Mouse (Mus musculus): ENCODE measurements around the gene Il9. TPM values are rescaled to one million over a fixed set of nuclear protein-coding genes. Genes with fewer than 3 reads are reported as not detected.
A peak's percentile ranks its signal among the peaks of the same experiment; 100 is the strongest.

Gene Il9
- polyA plus RNA-seq, 1 experiment from 2014 or later: not detected

DNA sequence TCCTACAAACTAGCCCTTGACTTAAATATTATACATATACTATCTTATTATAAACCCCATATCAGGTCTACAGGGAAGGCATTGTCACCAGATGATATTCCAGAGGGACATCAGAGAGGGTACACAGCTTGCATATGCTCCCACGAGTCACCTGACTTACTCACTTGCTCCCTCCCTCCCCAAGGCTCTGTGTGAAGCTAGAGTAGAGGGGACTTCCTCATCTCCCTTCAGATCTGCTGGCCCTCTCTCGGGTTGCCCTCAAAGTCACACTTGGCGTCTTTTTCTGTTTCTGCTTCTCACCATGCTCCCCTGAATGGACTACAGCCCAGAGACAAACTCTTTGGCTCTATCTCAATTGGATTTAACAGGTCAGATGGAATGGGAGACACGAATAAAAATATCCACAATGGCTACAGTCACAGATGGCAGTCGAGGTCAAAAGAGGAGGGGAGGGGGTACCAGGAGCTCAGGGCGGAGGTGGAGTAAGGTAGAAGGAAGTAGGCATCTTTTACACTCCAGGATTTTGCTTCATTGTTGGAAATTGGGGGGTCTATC, 19.9 kb upstream of the Il9 start:
- Histone ChIP-seq H3K4me3 (no peak overlapping the region), H3K9me3 (no peaks in the 10 kb centered on the region), H3K4me1 (replicated peaks) (no peaks in the 10 kb centered on the region), H3K36me3 (no peaks in the 10 kb centered on the region), H3K27me3 (ENCODE audit: insufficient read depth, poor library complexity, severe bottlenecking) (no peaks in the 10 kb centered on the region), H3K27ac (no peak overlapping the region)
- WGBS: 76% methylated on average over 6 of the region's 6 CpGs
- no peak for DNase-seq (ENCODE audit: low spot score)

DNA sequence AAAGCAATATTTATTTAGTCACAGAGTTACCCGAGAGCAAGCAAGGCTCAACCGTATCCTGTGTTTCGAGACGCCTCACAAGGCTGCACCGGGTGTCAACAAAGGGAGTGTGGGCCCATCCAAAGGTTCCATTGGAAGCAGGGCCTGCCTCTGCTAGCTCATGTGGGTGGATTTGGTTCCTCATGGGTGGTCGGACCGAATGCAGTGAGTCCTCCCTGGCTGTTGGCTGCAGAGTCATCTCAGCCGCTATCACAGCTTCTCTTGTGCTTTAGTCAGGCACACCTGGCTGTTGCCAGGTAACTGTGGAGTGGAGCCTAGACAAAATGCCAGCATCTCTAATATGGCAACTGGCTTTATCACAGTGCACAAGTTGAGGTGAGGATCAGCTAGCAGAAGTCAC, 18.6 kb upstream of the Il9 start:
- Histone ChIP-seq H3K27ac (no peak overlapping the region), H3K4me3 (no peak overlapping the region), H3K27me3 (ENCODE audit: insufficient read depth, poor library complexity, severe bottlenecking) (no peaks in the 10 kb centered on the region), H3K4me1 (replicated peaks) (no peaks in the 10 kb centered on the region), H3K36me3 (no peaks in the 10 kb centered on the region), H3K9me3 (no peaks in the 10 kb centered on the region)
- no peak for DNase-seq (ENCODE audit: low spot score)
- WGBS: 86% methylated on average over 8 of the region's 8 CpGs

- Histone ChIP-seq H3K9me3 (no peaks in the 10 kb centered on the region), H3K27ac (no peak overlapping the region), H3K27me3 (ENCODE audit: insufficient read depth, poor library complexity, severe bottlenecking) (no peaks in the 10 kb centered on the region), H3K36me3 (no peaks in the 10 kb centered on the region), H3K4me1 (replicated peaks) (no peaks in the 10 kb centered on the region), H3K4me3 (no peak overlapping the region)
- no peak for DNase-seq (ENCODE audit: low spot score)
- WGBS: 73% methylated on average over 3 of the region's 3 CpGs
Measured at GRCm38 (mm10) chr13:56500132-56500531, 18.1 kb upstream of the Il9 start.

GRCm38 (mm10) chr13:56494440-56494839, 12.4 kb upstream of the Il9 start:
- no peaks in the 10 kb centered on the region for H3K27me3 ChIP-seq (ENCODE audit: insufficient read depth, poor library complexity, severe bottlenecking)
- H3K4me1 ChIP-seq (replicated peaks): no peaks in the 10 kb centered on the region
- no peak overlapping the region for H3K4me3 ChIP-seq
- no peaks in the 10 kb centered on the region for H3K36me3 ChIP-seq
- 49% methylated on average over 3 of the region's 3 CpGs for WGBS
- DNase-seq (ENCODE audit: low spot score): no peak
- 0 out of 2 replicates have a peak, but pooled peaks cover 2% of the 10 kb centered on the region for H3K9me3 ChIP-seq
- no peak overlapping the region for H3K27ac ChIP-seq

GRCm38 (mm10) chr13:56488012-56488411, 6.0 kb upstream of the Il9 start:
- Histone ChIP-seq H3K27ac (no peak overlapping the region), H3K4me3 (no peak overlapping the region), H3K36me3 (no peaks in the 10 kb centered on the region), H3K4me1 (replicated peaks) (no peaks in the 10 kb centered on the region), H3K27me3 (ENCODE audit: insufficient read depth, poor library complexity, severe bottlenecking) (no peaks in the 10 kb centered on the region), H3K9me3 (0 out of 2 replicates have a peak, but pooled peaks cover 2% of the 10 kb centered on the region)
- DNase-seq (ENCODE audit: low spot score): no peak
- 78% methylated on average over 5 of the region's 5 CpGs for WGBS

DNA sequence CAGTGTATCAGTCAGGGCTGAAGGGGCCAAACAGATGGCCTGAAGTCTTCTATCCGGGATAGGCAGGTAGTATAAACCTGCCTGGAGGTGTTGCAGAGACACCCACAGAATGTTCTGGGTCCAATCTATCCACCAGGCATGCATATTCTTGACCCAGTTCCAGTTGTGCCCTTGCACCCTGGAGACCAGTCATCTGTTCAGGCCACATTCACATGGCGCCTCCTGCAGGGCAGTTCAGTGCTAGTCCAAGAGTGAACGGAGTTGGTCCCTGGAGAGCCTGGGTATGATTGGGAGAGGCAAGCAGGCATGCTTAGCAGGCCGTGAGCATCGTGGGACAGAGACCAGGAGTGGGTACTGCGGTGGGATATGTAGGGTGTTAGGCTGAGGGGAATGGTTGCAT, 4.0 kb downstream of the Il9 start:
- DNase-seq (ENCODE audit: low spot score): no peak
- Histone ChIP-seq H3K4me1 (replicated peaks) (peaks cover 15% of the 10 kb centered on the region), H3K27me3 (ENCODE audit: insufficient read depth, poor library complexity, severe bottlenecking) (0 out of 2 replicates have a peak, but pooled peaks cover 4% of the 10 kb centered on the region), H3K36me3 (no peaks in the 10 kb centered on the region), H3K4me3 (no peak overlapping the region), H3K9me3 (no peaks in the 10 kb centered on the region), H3K27ac (no peak overlapping the region)
- WGBS: 78% methylated on average over 6 of the region's 6 CpGs

- no peak overlapping the region for H3K4me3 ChIP-seq
- no peaks in the 10 kb centered on the region for H3K9me3 ChIP-seq
- H3K27me3 ChIP-seq (ENCODE audit: insufficient read depth, poor library complexity, severe bottlenecking): 0 out of 2 replicates have a peak, but pooled peaks cover 4% of the 10 kb centered on the region
- no peak for DNase-seq (ENCODE audit: low spot score)
- H3K36me3 ChIP-seq: no peaks in the 10 kb centered on the region
- H3K27ac ChIP-seq: no peak overlapping the region
- WGBS: 58% methylated on average over 6 of the region's 6 CpGs
- peaks cover 15% of the 10 kb centered on the region for H3K4me1 ChIP-seq (replicated peaks)
Measured at GRCm38 (mm10) chr13:56477271-56477670, 4.8 kb downstream of the Il9 start.

DNA sequence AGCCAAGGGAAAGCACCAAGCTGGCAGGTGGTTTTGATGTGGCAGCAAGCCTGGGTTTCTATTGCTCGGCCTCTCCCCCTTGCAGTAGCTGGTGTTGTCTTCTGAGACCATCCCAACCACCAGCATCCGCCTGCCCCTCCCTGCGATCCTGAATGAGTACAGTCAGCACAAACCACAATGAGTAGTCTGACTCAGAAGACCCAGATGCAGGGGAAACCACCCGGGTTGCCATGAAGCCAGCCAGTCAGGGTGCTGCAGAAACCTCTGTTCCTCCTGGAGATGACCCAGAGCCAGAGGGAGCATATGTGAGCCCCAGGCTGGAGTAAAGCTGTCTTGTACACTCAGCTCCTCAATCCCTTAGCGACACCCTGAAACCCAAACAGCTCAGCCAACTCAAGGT, 5.3 kb downstream of the Il9 start:
- no peak overlapping the region; the same call in 1 of the 2 replicates for H3K27ac ChIP-seq
- WGBS: 76% methylated on average over 5 of the region's 5 CpGs
- peaks cover 15% of the 10 kb centered on the region for H3K4me1 ChIP-seq (replicated peaks)
- H3K36me3 ChIP-seq: no peaks in the 10 kb centered on the region
- H3K4me3 ChIP-seq: no peak overlapping the region
- no peaks in the 10 kb centered on the region for H3K9me3 ChIP-seq
- DNase-seq (ENCODE audit: low spot score): no peak
- H3K27me3 ChIP-seq (ENCODE audit: insufficient read depth, poor library complexity, severe bottlenecking): 0 out of 2 replicates have a peak, but pooled peaks cover 4% of the 10 kb centered on the region

- 39% methylated on average over 4 of the region's 4 CpGs for WGBS
- Histone ChIP-seq H3K4me3 (no peak overlapping the region), H3K27me3 (ENCODE audit: insufficient read depth, poor library complexity, severe bottlenecking) (peaks cover 4% of the 10 kb centered on the region), H3K4me1 (replicated peaks) (peaks cover 21% of the 10 kb centered on the region), H3K9me3 (no peaks in the 10 kb centered on the region), H3K27ac (no peak overlapping the region), H3K36me3 (no peaks in the 10 kb centered on the region)
- peak; percentile 47 for DNase-seq (ENCODE audit: low spot score)
Measured at GRCm38 (mm10) chr13:56475363-56475762, 6.7 kb downstream of the Il9 start.

- Histone ChIP-seq H3K36me3 (no peaks in the 10 kb centered on the region), H3K9me3 (no peaks in the 10 kb centered on the region), H3K27ac (no peak overlapping the region), H3K27me3 (ENCODE audit: insufficient read depth, poor library complexity, severe bottlenecking) (peaks cover 4% of the 10 kb centered on the region), H3K4me1 (replicated peaks) (peaks cover 21% of the 10 kb centered on the region), H3K4me3 (no peak overlapping the region)
- no peak for DNase-seq (ENCODE audit: low spot score)
- 93% methylated on average over 9 of the region's 9 CpGs for WGBS
Measured at GRCm38 (mm10) chr13:56472661-56473060, 9.4 kb downstream of the Il9 start.

GRCm38 (mm10) chr13:56471951-56472350, 10.1 kb downstream of the Il9 start:
- DNase-seq (ENCODE audit: low spot score): no peak
- Histone ChIP-seq H3K4me1 (replicated peaks) (peaks cover 16% of the 10 kb centered on the region), H3K27ac (no peak overlapping the region), H3K4me3 (no peak overlapping the region), H3K27me3 (ENCODE audit: insufficient read depth, poor library complexity, severe bottlenecking) (peaks cover 4% of the 10 kb centered on the region), H3K36me3 (no peaks in the 10 kb centered on the region), H3K9me3 (no peaks in the 10 kb centered on the region)
- WGBS: 81% methylated on average over 9 of the region's 9 CpGs

GRCm38 (mm10) chr13:56471211-56471610, 10.8 kb downstream of the Il9 start:
- Histone ChIP-seq H3K4me1 (replicated peaks) (peaks cover 9% of the 10 kb centered on the region), H3K27ac (no peak overlapping the region), H3K27me3 (ENCODE audit: insufficient read depth, poor library complexity, severe bottlenecking) (peaks cover 4% of the 10 kb centered on the region), H3K36me3 (no peaks in the 10 kb centered on the region), H3K4me3 (no peak overlapping the region), H3K9me3 (no peaks in the 10 kb centered on the region)
- DNase-seq (ENCODE audit: low spot score): no peak
- 89% methylated on average over 6 of the region's 6 CpGs for WGBS

DNA sequence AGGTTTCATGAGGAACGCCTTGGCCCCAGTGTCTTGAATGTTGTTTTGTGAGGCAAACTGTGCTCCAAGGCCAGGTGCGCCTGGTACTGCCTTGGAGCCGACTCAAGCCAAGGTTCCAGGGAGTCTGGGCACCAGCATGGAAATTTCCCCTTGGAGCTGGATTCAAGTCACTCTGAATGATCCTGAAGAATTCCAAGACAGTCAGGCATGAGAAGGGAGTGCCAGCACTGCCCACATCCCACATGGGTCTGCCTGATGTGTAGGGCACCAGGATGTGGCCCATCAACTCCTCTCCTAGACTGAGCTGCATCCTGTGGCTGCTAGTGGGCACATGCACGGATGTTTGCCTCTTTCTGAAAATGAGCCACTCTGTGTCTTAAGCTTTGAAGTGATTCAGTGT, 13.5 kb downstream of the Il9 start:
- H3K27ac ChIP-seq: no peak overlapping the region
- 96% methylated on average over 4 of the region's 4 CpGs for WGBS
- H3K27me3 ChIP-seq (ENCODE audit: insufficient read depth, poor library complexity, severe bottlenecking): no peaks in the 10 kb centered on the region; the same call in none of the 2 replicates
- H3K4me1 ChIP-seq (replicated peaks): peaks cover 21% of the 10 kb centered on the region
- no peaks in the 10 kb centered on the region for H3K9me3 ChIP-seq
- no peaks in the 10 kb centered on the region for H3K36me3 ChIP-seq
- no peak for DNase-seq (ENCODE audit: low spot score)
- no peak overlapping the region for H3K4me3 ChIP-seq

DNA sequence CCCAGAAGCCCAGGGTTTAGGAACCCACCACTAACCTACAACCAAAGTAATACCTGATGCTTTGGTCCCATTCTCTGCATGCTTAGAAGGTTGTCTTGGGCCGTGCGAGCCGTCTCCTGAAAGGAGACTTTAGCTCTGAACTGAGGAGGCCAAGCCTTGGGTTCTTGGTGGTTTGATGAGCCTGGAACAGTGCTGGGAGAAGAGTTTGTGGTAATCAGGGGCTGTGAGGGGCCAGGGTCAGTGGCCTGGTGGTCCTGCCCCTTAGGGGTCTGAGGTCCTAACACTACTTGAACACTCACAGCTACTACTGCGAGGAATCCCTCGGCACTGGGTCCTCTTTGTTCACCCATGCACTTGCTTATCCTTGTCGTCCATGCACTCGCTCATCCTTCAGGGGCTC, 14.3 kb downstream of the Il9 start:
- H3K9me3 ChIP-seq: no peaks in the 10 kb centered on the region
- 96% methylated on average over 7 of the region's 7 CpGs for WGBS
- no peaks in the 10 kb centered on the region for H3K36me3 ChIP-seq
- DNase-seq (ENCODE audit: low spot score): no peak
- H3K4me1 ChIP-seq (replicated peaks): peaks cover 24% of the 10 kb centered on the region
- no peaks in the 10 kb centered on the region; the same call in none of the 2 replicates for H3K27me3 ChIP-seq (ENCODE audit: insufficient read depth, poor library complexity, severe bottlenecking)
- no peak overlapping the region for H3K27ac ChIP-seq
- no peak overlapping the region for H3K4me3 ChIP-seq

Measured in hindbrain, embryonic 10.5 days (tissue).